Mouse (Mus musculus) lung, embryonic 14.5 days (tissue): ENCODE measurements at regions not wholly inside any gene's neighbourhood (a gene's known extent, or its start where the extent isn't known, plus 50 kb on each side); places are given as distances from the start of the nearest gene placed in this dataset.

Experiments
- ATAC-seq: fragments of 200-750 bp; cut with Nextera tagmentation; 2 replicates; pipeline ENCODE4 v1.8.0; 2017; ENCODE audit warnings: mild to moderate bottlenecking, moderate TSS enrichment, moderate library complexity; ENCODE audit not compliant: insufficient read depth
- DNase-seq: peaks from one replicate; pipeline ENCODE4 v3.0.0-alpha.2; 2015
- H3K27ac ChIP-seq: fragments of 300-500 bp; sonication (generic); 2 replicates; pipeline ENCODE4 v1.5.1; 2014; ENCODE audit warnings: low read depth, mild to moderate bottlenecking, moderate library complexity
- H3K27me3 ChIP-seq: fragments of 300-500 bp; sonication (generic); 2 replicates; pipeline ENCODE4 v1.6.1; 2014; ENCODE audit warnings: low read length, control low read depth; ENCODE audit not compliant: insufficient read depth
- H3K36me3 ChIP-seq: fragments of 300-500 bp; sonication (generic); 2 replicates; pipeline ENCODE4 v1.6.1; 2014; ENCODE audit warnings: control low read depth; ENCODE audit not compliant: insufficient read depth
- H3K4me1 ChIP-seq: fragments of 300-500 bp; sonication (generic); 2 replicates; pipeline ENCODE4 v1.6.1; 2014; ENCODE audit warnings: antibody characterized with exemption, control low read depth; ENCODE audit not compliant: insufficient read depth
- H3K4me2 ChIP-seq: fragments of 300-500 bp; sonication (generic); 2 replicates; pipeline ENCODE4 v1.6.1; 2014; ENCODE audit warnings: mild to moderate bottlenecking
- H3K4me3 ChIP-seq: fragments of 300-500 bp; sonication (generic); 2 replicates; pipeline ENCODE4 v1.5.1; 2014; ENCODE audit warnings: low read depth, low read length
- H3K9ac ChIP-seq: fragments of 300-500 bp; sonication (generic); 2 replicates; pipeline ENCODE4 v1.6.1; 2014
- H3K9me3 ChIP-seq: fragments of 300-500 bp; sonication (generic); 2 replicates; pipeline ENCODE4 v1.6.1; 2016; ENCODE audit warnings: low read depth, low read length, control low read depth
- CTCF ChIP-seq: IDR thresholded peaks from 2 replicates; pipeline ENCODE4 v1.5.1; 2016; ENCODE audit warnings: antibody characterized with exemption, low read depth
- WGBS: fragments of 180-500 bp; shearing (Covaris S2); extraction: QIAGEN DNeasy Blood & Tissue Kit; methylation state at CpG from one replicate; pipeline ENCODE4 v1.1.7; 2014; 5-methylcytosine and 5-hydroxymethylcytosine counted together

DNA sequence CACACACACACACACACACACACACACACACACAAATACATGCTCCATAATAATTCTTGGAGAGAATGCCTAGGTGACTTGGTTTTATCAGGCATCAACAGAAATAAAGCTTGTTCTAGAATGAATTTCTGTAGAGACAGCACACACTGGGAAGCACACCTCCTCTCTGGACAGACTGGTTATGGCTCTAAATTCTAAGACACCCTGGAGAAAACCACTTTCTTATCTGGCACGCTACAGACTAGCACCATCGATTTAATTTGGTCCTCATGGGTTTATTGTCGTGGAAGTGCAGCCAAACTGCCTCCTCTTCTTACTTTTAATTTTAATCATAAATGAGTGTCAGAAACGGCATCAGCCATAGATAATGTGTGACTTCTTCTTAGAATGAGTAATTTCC is 422.8 kb upstream of the Adgrl2 start:
- Histone ChIP-seq H3K27ac (no peak overlapping the region), H3K27me3 (no peaks in the 10 kb centered on the region), H3K4me2 (no peak overlapping the region), H3K9ac (no peak overlapping the region), H3K36me3 (no peaks in the 10 kb centered on the region), H3K4me3 (no peak overlapping the region), H3K9me3 (no peaks in the 10 kb centered on the region), H3K4me1 (no peaks in the 10 kb centered on the region; the same call in 1 of the 2 replicates)
- no peak for TF ChIP-seq CTCF
- 67% methylated on average over 4 of the region's 4 CpGs for WGBS
- no peak for ATAC-seq
- DNase-seq, result no peak

DNA sequence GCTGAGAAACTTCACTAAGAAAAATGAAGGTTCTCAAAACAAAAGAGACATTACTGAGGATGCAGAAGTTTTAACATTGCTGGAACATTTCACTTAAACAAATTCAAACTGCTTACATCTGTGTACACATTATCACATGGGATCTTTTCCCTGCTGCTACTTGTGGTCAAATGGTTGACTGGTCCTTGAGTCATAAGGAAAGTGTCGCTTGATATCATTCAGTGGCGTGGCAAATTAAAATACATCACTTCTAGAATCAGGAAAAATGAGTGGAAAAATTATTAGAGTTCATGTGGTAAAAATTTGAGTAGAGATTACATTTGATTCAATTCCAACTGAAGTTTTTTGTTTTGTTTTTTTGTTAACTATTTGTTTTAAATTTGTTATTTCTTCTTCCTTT is 420.2 kb upstream of the Adgrl2 start:
- H3K4me3 ChIP-seq, result no peak overlapping the region
- no peaks in the 10 kb centered on the region; the same call in 1 of the 2 replicates for H3K4me1 ChIP-seq
- WGBS, result 82% methylated on average over 2 of the region's 2 CpGs
- ATAC-seq (no peak), DNase-seq (no peak)
- H3K9ac ChIP-seq, result no peak overlapping the region
- H3K27ac ChIP-seq, result no peak overlapping the region
- TF ChIP-seq CTCF, result no peak
- no peaks in the 10 kb centered on the region for H3K36me3 ChIP-seq
- no peaks in the 10 kb centered on the region for H3K9me3 ChIP-seq
- no peak overlapping the region for H3K4me2 ChIP-seq
- no peaks in the 10 kb centered on the region for H3K27me3 ChIP-seq

DNA sequence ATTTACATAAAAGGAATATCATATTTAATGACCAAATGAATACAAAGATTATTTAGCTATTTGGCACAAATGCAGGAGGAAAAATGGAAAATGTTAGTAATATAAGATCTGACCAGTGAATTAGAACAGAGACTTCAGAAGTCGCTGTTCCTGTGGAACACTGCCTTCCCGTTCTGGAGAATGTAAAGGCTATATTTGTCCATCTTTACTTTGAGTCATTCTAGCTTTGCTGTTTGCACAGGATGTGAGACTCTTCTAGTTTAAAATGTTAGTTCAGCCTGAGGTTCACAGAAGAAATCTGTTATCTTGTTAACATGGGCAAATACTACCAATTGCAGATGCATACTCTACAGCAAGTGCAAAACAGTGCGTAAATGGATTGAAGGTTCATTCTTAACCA is 418.5 kb upstream of the Adgrl2 start:
- no peak overlapping the region for H3K27ac ChIP-seq
- no peak overlapping the region for H3K4me2 ChIP-seq
- H3K36me3 ChIP-seq, result no peaks in the 10 kb centered on the region
- no peak for TF ChIP-seq CTCF
- 57% methylated on average over 3 of the region's 3 CpGs for WGBS
- no peaks in the 10 kb centered on the region for H3K9me3 ChIP-seq
- H3K4me3 ChIP-seq, result no peak overlapping the region
- no peak for ATAC-seq
- H3K27me3 ChIP-seq, result no peaks in the 10 kb centered on the region
- no peaks in the 10 kb centered on the region; the same call in 1 of the 2 replicates for H3K4me1 ChIP-seq
- no peak for DNase-seq
- H3K9ac ChIP-seq, result no peak overlapping the region

DNA sequence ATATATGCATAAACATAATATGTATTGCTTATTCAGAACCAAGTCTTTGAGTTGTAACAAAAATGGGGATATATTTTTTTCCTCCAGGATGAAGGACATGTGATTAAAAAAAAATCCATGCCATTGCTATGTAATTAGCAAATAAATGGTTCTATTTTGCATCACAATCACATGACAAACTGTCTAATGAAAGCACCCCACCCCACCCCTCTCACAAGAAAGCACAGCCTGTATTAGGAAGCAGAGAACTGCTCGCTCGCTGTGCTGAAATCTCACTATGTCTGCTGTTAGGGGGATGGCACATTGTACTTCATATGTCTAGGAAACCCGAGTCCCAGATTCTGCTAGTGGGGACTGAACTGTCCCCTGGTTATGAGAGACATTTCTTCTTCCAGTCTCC is 415.5 kb upstream of the Adgrl2 start:
- Histone ChIP-seq H3K4me3 (no peak overlapping the region), H3K9me3 (no peaks in the 10 kb centered on the region), H3K4me1 (no peaks in the 10 kb centered on the region; the same call in 1 of the 2 replicates), H3K27me3 (no peaks in the 10 kb centered on the region), H3K9ac (no peak overlapping the region), H3K36me3 (no peaks in the 10 kb centered on the region), H3K4me2 (no peak overlapping the region), H3K27ac (no peak overlapping the region)
- 66% methylated on average over 3 of the region's 3 CpGs for WGBS
- ATAC-seq (no peak), DNase-seq (no peak)
- no peak for TF ChIP-seq CTCF

DNA sequence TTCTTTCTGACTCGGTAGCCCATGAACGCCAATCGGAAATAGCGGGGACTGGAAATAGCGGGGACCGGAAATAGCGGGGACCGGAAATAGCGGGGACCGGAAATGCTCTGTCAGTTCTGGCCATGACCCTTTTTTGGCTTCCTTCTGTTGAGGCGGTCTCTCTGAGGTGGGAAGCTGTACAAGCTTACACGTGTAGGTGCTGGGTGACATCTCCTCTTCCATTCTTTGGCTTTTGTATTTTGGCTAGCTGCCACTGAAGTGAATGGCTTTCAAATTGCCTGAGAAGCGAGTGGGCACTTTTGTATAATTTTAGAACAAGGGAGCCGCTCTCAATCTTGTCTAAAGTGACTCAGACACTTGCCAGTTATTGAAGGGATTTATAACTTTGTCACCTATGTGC is 414.3 kb upstream of the Adgrl2 start:
- no peaks in the 10 kb centered on the region for H3K36me3 ChIP-seq
- no peak for ATAC-seq
- H3K9ac ChIP-seq, result no peak overlapping the region
- H3K4me3 ChIP-seq, result no peak overlapping the region
- H3K27me3 ChIP-seq, result no peaks in the 10 kb centered on the region
- TF ChIP-seq CTCF, result no peak
- WGBS, result 86% methylated on average over 14 of the region's 14 CpGs
- H3K4me2 ChIP-seq, result no peak overlapping the region
- no peak overlapping the region for H3K27ac ChIP-seq
- H3K4me1 ChIP-seq, result no peaks in the 10 kb centered on the region; the same call in 1 of the 2 replicates
- DNase-seq, result no peak
- no peaks in the 10 kb centered on the region for H3K9me3 ChIP-seq

DNA sequence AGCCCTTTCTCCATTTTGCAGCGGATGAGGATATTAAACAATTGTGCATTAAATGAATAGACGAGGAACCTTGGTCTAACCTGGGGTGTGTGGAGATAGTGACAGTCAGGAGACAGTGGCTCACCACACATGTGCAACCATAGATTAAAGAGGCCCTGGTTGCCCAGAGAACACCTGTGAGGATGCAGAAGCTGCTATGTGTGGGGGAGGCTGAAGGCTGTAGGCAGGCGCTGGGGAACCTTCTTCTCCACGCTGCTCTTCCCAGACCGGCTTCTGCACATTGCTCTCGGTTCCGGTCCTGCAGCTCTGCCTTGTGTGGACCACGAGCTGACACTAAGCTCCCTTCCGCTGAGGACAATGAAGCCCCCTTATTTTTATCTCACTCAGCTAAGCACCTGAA is 412.1 kb upstream of the Adgrl2 start:
- H3K27ac ChIP-seq, result no peak overlapping the region

DNA sequence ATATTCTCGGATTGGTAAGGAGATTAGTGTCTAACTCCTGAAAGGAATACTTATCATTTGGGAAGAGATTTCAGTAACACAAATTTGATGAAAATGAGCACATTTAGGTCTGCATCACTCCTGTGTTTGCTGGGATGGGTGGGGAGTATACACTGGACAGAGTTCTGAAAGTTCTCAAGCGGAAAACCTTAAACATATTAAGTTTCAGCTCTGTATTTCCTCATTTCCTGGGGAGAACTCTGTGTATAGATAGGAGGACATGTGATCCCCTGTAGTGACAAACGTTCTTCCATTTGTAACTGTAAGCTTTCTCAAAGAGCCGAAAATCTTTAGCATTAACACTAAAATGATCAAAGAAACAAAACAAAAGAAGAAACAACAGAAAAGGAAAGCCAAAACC is 404.7 kb upstream of the Adgrl2 start:
- Histone ChIP-seq H3K36me3 (no peaks in the 10 kb centered on the region), H3K4me2 (no peak overlapping the region), H3K9ac (no peak overlapping the region), H3K27ac (no peak overlapping the region), H3K4me1 (no peaks in the 10 kb centered on the region), H3K9me3 (no peaks in the 10 kb centered on the region), H3K4me3 (no peak overlapping the region), H3K27me3 (no peaks in the 10 kb centered on the region)
- WGBS, result 35% methylated on average over 4 of the region's 4 CpGs
- DNase-seq (no peak), ATAC-seq (no peak)
- TF ChIP-seq CTCF, result no peak

More for the DNA sequence above, 412.1 kb upstream of the Adgrl2 start:
- Histone ChIP-seq H3K4me3 (no peak overlapping the region), H3K36me3 (no peaks in the 10 kb centered on the region), H3K9me3 (no peaks in the 10 kb centered on the region), H3K27me3 (no peaks in the 10 kb centered on the region), H3K9ac (no peak overlapping the region), H3K4me2 (no peak overlapping the region), H3K4me1 (no peaks in the 10 kb centered on the region)
- DNase-seq (no peak), ATAC-seq (no peak)
- 72% methylated on average over 9 of the region's 9 CpGs for WGBS
- TF ChIP-seq CTCF, result no peak
